Mouse (Mus musculus) frontal cortex, postnatal 25 days (tissue): Measurements from ENCODE around the gene Lrch4.
"Not testable (repeated sequence)": the region's sequence is repeated elsewhere in the genome, so short reads cannot be mapped to it uniquely, and the experiment has no call there.

Experiments used
- DNase-seq, 2 experiments: peaks; one replicate each; pipeline ENCODE4 v3.0.0; 2022; ENCODE audit warnings: low spot score in 2 of 2

Lrch4 gene

DNA sequence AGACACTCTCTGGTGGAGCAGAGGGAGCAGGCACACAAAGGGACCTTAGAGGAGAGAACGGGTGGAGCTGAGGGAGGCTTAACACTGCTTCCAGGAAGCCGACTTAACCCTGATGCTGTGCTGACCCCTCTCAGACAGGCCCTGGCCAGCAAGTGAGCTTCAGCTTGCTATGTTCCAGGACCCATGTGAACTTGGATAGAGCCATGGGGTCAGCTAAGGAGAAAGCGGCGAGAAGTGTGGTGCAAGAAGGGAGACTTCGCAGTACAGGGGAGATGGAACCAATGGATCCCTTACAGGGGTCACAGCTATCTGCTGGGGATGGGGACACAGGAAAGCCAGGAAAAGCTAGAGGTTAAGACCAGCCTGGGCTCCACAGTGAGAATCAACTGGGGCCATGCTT is 15.8 kb upstream of the Lrch4 start:
- no peak for DNase-seq

DNA sequence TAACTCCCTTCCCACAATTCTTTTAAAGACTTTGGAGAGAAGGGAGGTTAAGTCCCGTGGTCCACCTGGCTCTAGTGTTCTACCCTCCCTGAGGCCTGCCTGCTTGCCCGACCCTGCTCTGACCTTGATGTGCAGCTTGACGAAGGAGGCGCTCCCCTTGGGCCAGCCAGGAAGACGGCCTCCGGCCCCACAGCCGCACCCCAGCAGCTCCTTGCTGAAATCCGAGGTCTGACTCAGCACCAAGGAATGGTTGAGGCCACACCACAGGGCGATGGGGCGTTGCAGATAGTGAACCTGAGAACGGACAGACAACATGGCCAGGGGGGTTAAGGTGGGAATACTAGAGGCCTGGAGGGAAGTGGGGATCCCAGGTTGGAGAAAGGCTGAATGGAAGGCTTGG is 15.4 kb upstream of the Lrch4 start, which contains the start of gene Pcolce:
Gene Pcolce (minus strand): TSS at position 235 of the 400 bp plus-strand sequence.
- no peak for DNase-seq

DNA sequence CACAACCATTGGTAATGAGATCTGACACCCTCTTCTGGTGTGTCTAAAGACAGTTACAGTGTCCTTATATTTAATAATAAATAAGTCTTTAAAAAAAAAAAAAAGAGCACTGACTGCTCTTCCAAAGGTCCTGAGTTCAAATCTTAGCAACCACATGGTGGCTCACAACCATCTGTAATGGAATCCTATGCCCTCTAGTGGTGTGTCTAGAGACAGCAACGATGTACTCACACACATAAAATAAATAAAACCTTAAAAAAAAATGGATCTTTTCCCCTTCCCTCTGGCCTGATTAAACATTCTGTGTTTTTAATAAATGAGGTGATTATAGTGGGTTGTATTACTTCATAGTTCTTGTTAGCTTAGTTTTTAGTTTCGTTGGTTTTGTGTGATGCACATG is 14.0 kb upstream of the Lrch4 start:
- not testable (repeated sequence) for DNase-seq

DNA sequence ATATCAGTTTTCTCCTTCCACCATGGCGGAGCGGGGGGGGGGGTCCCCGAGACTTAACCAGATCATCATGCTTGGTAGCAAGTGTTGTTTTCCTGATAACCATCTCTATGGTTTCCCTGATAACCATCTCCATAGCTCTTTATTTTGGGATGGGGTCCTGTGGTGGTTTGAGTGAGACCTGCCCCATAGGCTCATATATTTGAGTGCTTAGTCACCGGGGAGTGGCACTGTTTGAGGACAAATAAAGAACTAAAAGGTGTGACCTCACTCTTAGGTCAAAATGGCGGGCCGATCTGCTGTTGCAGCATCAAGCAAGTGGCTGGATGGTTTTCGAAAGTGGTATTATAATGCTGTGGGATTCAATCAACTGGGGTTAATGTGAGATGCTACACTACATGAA is 13.6 kb upstream of the Lrch4 start:
- no peak for DNase-seq

DNA sequence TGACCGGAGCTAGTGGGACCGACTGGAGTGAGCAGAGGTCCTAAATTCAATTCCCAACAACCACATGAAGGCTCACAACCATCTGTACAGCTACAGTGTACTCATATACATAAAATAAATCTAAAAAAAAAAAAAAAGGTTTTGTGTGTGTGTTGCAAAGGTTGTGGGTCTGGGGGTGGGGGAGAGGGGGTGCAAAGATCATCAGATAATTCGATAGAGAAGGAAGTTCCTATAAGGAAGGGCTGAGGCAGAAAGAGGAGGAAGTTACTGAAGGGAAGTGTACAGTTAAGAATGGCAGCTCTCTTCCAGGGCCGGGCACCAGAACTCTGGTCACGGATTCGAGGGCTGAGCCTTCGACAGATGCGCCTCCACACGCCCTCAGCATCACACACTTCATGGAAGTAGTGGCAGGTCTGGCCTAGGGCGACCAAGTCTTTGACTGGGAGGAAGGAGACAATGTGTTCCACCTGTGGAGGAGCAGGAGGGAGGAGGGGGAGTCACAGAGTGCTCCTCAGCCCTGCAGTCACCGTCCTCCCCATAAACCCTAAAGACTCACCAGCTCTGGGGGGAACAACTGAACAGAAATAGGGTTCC is 4.9 kb upstream of the Lrch4 start:
- no peak for DNase-seq

DNA sequence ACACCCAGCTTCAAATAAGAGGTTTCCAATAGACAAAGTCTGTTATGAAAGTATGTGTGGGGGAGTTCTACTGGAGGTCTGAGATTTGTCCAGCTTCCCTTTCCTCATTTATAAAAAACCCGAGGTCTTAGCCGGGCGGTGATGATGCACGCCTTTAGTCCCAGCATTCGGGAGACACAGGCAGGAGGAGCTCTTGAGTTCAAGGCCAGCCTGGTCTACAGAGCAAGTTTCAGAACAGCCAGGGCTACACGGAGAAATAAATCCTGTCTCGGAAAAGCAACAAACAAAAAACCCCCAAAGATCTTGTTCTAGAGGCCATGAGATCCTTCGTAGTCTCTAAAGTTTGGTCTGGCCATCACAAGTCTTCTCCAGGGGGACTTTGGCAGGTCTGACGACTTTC is 930 bp upstream of the Lrch4 start:
- no peak for DNase-seq

DNA sequence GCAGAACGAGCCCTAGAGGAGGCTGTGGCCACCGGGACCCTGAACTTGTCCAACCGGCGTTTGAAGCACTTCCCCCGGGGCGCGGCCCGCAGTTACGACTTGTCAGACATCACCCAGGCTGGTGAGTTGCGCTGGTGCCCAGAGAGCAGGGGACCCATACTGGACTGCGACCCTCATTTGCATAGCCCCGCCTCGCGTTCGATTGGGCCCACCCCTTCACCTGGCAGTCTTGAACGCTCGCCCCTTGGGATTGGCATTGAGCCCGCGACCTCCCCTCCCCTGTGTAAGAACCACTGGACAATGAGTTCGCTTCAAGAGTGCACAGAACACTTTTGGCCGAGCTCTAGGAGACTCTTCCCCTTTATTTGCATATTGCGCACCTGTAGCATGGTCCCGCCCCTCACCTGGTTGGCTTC is 393 bp downstream of the Lrch4 start:
- no peak for DNase-seq

DNA sequence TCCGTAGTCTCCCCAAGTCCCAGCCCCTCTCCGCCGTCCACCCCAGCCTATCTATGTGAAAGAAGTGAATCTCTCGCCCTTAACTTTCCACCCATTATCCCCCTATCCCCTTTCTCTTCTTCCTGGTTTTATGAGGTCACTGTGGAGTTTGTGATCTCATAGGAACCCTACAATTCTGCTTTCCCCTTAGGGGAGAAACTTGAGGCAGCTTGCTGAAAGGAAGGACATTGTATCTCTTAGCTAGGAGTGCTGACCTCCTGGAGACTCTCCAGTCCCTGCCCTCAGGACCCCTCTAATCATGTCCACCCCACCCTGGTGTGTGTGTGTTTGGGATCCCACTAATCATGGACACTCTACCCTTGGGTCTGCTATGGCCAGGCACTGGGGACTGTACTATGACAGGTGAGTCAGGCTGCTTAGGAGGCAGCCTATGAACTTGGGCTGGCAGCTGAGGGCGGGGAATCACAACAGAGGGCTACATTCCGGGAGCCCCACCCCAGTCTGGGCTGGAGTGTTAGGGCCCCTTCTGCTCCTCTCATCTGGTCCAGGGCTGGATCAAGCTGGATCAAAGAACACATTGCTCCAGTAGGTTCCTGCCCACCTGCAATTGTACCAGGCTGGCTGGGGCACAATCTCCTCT is 1.1 kb downstream of the Lrch4 start:
- no peak for DNase-seq

DNA sequence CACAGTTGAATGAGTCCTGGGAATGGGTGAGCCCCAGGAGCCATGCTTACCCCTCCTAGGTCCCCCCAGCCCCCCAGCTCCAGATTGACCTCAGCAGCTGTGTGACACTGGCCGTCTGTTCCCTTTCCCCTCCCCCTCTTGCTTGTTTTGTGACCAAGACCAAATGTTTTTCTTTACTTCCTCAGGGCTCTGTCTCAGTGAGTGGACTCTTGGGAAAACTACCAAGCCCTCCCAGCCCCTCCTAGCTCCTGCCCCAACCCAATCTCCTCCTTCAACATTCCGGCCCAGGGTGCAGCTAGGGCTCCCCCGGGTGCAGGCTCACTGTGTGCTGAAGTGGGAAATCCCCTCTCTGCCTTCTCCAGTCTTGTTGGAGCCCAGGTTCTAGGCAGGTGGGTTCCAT is 1.7 kb downstream of the Lrch4 start:
- no peak for DNase-seq

DNA sequence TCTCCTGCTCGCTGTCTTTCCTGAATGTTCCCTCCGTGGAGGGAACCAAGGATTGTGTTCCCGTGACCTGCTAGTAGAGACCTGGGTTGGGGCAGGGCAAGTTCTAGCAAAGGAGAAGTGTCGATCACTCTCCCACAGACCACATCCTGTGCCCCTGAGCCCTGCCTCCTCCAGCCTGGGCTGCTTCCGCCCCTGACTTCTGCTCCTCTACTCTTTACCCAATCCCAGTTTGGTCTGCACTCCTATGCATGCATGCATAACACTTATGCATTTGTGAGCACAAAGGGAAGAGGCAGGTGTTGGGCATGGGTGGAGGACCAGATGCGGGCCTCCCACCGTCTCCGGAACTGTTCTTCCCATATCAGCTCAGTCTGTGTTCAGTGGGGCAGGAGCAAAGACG is 2.2 kb downstream of the Lrch4 start:
- DNase-seq = no peak

DNA sequence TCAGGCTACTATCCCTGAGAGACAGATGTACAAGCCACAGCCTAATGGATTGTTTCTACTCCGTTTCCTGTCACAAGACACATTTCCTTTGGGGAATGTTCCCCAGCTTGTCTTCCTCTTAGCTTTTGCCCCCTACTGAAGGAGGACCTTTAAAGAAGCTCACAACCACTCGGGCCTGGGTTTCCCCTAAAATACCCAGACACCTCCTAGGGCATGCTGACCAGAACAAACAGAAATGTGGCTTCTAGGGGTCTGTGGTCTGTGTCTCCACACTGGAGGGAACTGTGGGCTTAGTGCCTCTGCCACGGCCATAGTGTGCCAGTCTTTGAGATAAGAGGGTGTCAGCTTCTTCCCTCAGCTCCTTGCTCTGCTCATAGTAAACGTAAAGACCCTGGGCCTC is 2.7 kb downstream of the Lrch4 start:
- no peak for DNase-seq

DNA sequence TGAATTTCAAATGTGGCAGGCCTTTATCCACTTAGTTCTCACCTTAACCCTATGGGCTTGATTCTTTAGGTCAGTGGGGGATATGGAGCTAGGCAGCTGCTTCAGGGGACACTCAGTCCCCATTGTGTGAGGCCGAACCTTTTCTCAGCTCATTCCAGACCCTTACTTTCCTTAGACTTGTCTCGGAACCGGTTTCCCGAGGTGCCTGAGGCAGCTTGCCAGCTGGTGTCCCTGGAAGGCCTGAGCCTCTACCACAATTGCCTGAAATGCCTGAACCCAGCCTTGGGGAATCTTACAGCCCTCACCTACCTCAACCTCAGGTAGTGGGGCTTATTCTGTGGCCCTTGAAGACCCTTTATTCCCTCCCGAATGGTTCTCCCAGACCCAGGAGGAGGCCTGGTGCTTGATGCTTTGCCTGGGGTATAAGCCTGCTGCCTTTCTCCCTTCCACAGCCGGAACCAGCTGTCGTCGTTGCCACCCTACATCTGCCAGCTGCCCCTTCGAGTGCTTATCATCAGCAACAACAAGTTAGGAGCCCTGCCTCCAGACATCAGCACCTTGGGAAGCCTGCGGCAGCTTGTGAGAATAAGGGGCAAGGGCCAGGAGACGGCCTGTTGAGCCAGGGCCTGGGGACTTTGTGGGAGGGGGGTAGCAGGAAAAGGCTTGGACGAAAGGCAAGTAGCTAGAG is 4.6 kb downstream of the Lrch4 start:
- no peak for DNase-seq

DNA sequence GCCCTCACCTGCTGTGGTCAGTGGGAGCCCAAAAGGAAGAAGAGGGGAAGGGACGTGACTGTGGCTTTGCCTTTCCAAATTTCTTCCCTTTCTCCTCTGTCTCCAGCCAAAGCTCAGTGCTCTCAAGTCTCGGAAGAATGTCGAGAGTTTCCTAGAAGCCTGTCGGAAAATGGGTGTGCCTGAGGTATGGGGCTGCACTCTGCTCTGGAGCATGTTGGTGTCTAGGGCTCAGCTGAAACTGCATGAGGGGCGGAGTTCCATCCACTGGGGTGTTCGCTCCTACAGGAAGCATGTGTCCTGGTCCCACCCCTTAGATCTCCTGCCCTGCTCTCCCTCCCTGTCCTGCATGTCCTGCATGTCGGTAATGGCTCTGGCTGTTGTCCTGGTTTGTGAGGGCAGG is 10.6 kb downstream of the Lrch4 start:
- no peak for DNase-seq

DNA sequence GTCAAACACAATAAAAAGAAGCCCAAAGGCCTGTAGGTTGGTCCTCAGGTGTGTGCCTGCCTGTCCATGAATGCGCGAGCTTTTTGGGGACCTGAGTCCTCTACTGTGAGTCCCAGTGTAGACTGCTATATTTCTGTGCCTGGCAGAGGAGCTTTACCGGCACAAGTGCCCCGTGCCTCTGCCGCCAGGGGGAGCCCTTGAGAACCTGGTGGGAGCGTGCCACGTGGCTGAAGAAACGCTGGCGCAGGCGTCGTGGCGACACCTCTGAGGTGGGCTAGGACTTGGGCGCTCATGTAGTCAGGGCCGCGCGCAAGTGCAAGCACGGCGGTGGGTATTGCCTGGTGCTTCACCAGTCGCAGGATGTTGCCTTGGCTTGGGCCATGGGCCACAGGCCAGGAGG is 12.1 kb downstream of the Lrch4 start, which contains the start of gene Sap25:
Gene Sap25 (plus strand): TSS at position 281 of the 400 bp plus-strand sequence.
- no peak for DNase-seq

DNA sequence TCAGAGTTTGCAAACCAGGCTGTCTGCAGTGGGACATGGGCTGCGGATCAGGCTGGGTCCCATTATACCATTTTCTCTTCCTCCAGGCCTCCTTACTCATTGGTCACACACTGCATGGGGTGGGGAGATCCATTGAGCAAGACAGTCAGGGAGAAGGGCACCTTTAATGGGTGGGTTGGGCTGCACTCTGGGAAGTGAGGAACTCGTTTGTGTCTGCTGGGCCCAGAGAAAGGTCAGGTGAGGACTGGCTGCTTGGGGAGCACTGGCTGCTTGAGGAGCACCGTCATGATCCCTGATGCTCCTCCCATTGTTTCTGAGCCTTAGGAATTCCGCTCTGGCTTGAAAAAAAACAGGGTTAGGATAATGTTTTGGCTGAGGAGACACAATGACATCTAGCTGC is 14.0 kb downstream of the Lrch4 start:
- no peak for DNase-seq

DNA sequence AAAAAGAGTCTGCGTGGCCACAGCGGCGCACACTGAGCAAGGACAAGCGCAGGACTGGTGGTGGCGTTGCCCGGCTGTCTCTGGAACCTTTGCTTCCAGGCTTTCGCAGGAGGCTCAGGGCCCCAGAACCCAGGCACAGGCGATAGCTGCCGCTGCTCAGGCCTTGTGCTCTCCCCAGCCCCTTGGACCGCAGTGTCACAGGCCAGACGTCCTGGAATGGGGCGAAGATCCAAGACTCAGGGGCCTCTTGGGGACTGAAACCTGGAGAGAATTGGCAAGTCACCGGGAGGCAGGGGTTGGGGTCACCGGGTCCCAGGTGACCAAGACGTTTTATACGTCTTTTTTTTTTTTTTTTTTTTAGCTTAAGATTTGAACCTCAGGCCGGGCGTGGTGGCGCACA is 15.6 kb downstream of the Lrch4 start:
- no peak for DNase-seq

DNA sequence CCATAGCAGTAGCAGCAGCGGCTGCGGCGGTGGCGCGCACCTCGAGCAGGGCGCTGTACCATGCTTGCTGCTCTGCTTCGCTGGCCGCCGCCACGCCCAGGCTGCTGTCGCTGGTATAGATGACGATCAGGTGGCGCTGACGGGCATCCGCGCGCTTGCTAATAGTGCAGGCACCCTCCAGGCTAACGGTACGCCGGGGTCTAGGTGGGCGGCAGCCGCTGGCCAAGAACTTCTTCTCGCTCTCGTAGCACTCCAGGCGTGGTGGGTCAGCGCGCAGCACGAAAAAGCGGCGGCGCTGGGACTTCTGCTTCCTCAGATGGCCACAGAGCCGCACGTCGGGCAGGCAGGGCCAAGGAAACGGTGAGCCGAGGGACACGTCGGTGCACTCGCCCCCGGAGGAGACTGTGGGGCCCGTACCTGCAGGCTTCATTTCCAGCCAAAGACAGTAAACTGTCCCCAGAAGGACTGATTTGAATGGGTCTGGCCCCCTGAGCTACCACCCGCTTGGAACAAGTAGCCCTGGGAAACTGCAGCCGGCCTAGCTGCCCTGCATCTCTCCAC is 16.2 kb downstream of the Lrch4 start:
- DNase-seq = no peak

DNA sequence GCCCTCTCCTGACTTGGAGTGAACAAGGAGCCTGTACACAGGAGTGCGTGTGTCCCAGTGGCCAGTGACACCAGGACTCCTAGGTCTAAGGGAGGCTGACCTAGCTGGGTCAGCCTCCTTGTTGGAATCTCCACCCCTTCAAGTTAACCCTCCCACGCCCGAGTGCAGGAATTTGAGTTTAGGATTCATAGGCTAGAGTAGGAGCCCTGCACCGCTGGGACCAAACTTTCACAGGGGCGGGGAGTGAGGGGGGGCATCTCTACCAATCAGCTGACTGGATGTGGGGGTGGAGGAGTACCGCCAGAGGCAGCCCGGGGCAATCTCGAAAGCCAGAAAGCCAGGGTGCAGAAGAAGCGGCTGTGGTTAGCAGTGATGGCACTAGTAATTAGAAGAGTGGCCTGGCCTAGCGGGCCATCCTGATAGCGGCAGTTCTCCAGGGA is 16.8 kb downstream of the Lrch4 start, which contains the start of gene Irs3:
Gene Irs3 (minus strand): TSS at position 63 of the 440 bp plus-strand sequence.
- DNase-seq = no peak

DNA sequence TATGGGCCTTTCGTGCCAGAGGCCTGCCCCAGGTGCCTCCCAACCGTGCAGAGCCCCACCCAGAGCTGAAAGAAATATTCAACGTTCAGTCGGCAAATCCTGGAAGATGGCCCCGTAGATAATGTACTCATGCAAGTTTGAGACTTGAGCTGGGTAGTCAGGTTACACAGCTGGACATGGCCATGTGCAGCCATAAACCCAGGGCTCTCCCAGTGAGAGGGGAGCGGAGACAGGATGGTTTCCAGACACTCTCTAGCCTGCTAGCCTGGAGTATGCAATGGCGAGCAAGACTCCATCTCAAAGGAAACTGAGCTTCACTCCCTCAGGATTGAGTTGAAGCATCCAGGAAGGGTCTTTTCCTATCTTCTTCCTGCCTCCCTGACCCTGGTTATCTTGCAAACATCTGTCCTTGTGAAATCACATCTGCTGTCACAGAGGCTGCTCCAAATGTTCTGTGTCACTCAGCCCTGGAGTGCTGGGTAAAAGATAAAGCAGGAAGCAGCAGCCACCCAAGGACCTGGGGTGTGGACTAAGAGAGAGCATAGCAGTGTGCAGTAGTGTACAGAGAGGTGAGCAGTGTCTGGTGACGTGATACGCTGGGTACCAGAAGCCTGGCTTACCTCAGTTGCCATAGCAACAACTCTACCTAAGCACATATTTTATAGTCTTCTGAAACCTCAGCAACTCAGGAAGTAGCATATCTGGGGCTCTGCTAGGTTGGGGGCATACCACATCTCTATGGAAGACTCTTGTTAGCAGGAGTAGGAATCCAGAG is 19.1 kb downstream of the Lrch4 start:
- no peak for DNase-seq

DNA sequence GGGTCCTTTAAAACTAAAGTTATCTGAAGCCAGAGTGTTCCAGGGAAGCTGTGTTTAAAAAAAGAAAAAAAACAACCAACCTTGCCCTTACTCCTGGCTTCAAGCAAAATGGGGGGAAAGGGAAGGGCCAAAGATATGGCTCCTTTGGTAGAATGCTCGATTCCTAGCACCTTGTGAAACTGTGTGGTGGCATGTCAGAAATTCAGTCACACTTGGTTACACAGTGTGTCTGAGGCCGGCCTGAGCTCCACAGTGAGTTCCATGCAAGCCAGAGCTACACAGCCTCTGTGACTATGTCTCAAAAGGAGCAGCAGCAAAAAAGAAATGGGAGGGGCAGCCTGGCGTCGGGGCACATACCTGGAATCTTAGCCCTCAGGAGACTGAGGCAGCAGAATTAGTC is 20.3 kb downstream of the Lrch4 start:
- no peak for DNase-seq

DNA sequence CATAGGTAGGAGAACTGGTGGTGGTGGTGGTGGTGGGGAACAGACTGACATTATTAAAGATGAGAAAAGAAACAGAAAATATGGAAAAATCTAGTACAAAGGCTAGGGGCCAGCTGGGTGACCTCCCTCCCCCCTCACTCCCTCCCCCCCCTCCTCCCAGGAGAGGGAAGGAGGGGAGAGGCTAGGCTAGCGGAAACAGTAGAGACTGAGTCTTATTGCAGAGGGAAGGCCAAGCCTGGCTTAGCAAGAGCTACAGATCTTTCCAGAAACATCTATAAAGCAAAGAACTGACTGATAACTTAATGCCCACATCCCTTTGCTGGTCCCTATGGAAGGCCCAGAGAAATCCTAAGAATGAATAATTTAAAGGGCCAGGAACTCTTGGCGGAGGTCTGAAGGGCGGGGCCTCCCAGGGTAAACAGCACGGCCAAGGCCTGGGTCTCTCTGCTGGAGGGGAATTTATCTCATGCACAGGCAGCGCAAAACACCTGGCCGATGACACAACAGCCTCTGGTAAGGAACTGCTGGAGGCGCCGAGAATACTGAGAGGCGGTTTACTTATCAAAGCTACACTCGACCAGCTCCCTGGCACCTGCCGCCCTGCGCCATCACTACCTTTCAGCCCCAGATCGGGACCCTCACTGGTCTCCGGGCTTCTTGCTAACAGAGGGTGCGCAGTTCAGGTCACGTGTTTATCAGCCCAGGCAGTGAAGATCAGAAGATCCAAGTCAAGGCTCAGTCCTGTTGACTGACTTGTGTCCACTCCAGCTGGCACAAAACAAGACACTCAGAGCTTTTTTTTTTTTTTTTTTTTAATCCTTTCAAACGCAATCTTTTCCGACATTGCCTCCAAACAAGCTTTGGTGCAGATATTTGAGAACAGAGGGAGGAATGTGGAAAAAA is 21.0 kb downstream of the Lrch4 start:
- no peak for DNase-seq
